Mouse (Mus musculus) kidney, adult 2 months (tissue): Measurements from ENCODE around the gene Gpatch3.

Experiments used
- CTCF ChIP-seq: fragments of 200-500 bp; conservative IDR thresholded peaks from 2 replicates; pipeline ENCODE4 v1.5.1; 2011; ENCODE audit warnings: low read depth, mild to moderate bottlenecking, control low read depth, low read length, moderate library complexity, mixed read lengths; ENCODE audit not compliant: insufficient read depth, insufficient read length
- POLR2A ChIP-seq: fragments of 200-500 bp; IDR thresholded peaks from one replicate; pipeline ENCODE4 v1.6.1; 2011; ENCODE audit warnings: low read depth, low read length, control low read depth

GRCm38 (mm10) chr4:133613867-133614266 lies 39.3 kb downstream of the Gpatch3 start:
- TF ChIP-seq CTCF, result no peak
- TF ChIP-seq POLR2A, result no peak
